In genomic region chr11:58092541-58092940, GRCm38 (mm10) we compare ENCODE assay signal across 8 mouse cellular contexts. TPM values are rescaled to one million over a fixed set of nuclear protein-coding genes. Genes with fewer than 3 reads are reported as not detected.
A peak's percentile ranks its signal among the peaks of the same experiment; 100 is the strongest.
DNase-seq lines count a peak whose midpoint lies in the region; ATAC-seq and TF ChIP-seq lines count a peak whose summit lies in the region.

No protein-coding gene starts in this region.

- intact Hi-C loops in heart, adult 2 months (cut with DNase I): no loop called here
- intact Hi-C loops in heart, postnatal 25 days (cut with DNase I): no loop called here

- H3K27me3 ChIP-seq in heart, adult 2 months (ENCODE audit: control insufficient read depth, insufficient read depth, low read length): no peaks in the 10 kb centered on the region
- H3K27me3 ChIP-seq in heart, embryonic 16.5 days (ENCODE audit: control insufficient read depth, insufficient read depth, low read length): no peaks in the 10 kb centered on the region
- peaks cover 5% of the 10 kb centered on the region; the same call in 1 of the 2 replicates for H3K27me3 ChIP-seq in lung, embryonic 15.5 days

- no peaks in the 10 kb centered on the region for H3K9me3 ChIP-seq in heart, embryonic 16.5 days (replicated peaks; ENCODE audit: control insufficient read depth, low read length)
- H3K9me3 ChIP-seq in lung, embryonic 15.5 days: no peaks in the 10 kb centered on the region

- peak overlapping the region; percentile 21 for H3K9ac ChIP-seq in heart, adult 2 months (ENCODE audit: low read depth, low read length)
- peak overlapping the region; percentile 58 for H3K9ac ChIP-seq in heart, embryonic 16.5 days (ENCODE audit: low read length)
- 0 out of 2 replicates have a peak overlapping the region, but pooled peaks have one; percentile 15 for H3K9ac ChIP-seq in lung, embryonic 15.5 days

- no peak for ATAC-seq in heart, embryonic 16.5 days (replicated peaks; ENCODE audit: extremely low read depth, insufficient read depth, low FRiP score)
- ATAC-seq in lung, embryonic 15.5 days (ENCODE audit: borderline replicate concordance, extremely low read depth, low FRiP score, low TSS enrichment): no peak

- peaks cover 3% of the 10 kb centered on the region for H3K4me1 ChIP-seq in heart, adult 2 months (ENCODE audit: control insufficient read depth, insufficient read depth, low read length)
- peaks cover under 1% of the 10 kb centered on the region for H3K4me1 ChIP-seq in bone marrow, adult 2 months (ENCODE audit: control insufficient read depth, insufficient read depth, low read length)
- H3K4me1 ChIP-seq in heart, embryonic 16.5 days (ENCODE audit: control insufficient read depth, insufficient read depth, low read length): peaks cover 7% of the 10 kb centered on the region; the same call in 1 of the 2 replicates
- peaks cover 6% of the 10 kb centered on the region; the same call in 1 of the 2 replicates for H3K4me1 ChIP-seq in lung, embryonic 15.5 days

- no peak for TF ChIP-seq POLR2A in heart, adult 2 months (IDR thresholded peaks at IDR 0.05; ENCODE audit: insufficient read depth, low read depth, low read length)
- TF ChIP-seq POLR2A in bone marrow, adult 2 months (IDR thresholded peaks at IDR 0.05; ENCODE audit: borderline replicate concordance, control insufficient read depth, low read depth, low read length): no peak

- peak overlapping the region; percentile 54 for H3K4me2 ChIP-seq in heart, embryonic 16.5 days (ENCODE audit: low read depth, low read length)
- H3K4me2 ChIP-seq in lung, embryonic 15.5 days: peak overlapping the region; percentile 48

- H3K27ac ChIP-seq in heart, adult 2 months: peak overlapping the region; percentile 60
- no peak overlapping the region for H3K27ac ChIP-seq in bone marrow, adult 2 months (ENCODE audit: control insufficient read depth, insufficient read depth, low read depth, low read length, poor library complexity)
- no peak overlapping the region for H3K27ac ChIP-seq in heart, embryonic 16.5 days (ENCODE audit: low read length)
- no peak overlapping the region for H3K27ac ChIP-seq in lung, embryonic 15.5 days

- TF ChIP-seq EP300 in heart, adult 2 months (IDR thresholded peaks at IDR 0.05; ENCODE audit: insufficient read depth, low read depth, low read length): no peak

- DNase-seq in heart, adult 2 months: peak; percentile 13 to 25
- DNase-seq in heart, postnatal 25 days (ENCODE audit: low spot score): no peak
- no peak for DNase-seq in frontal cortex, postnatal 14 days (ENCODE audit: low spot score in 2 of 2)
- DNase-seq in adrenal gland, postnatal 10 days: no peak
- DNase-seq in retina, postnatal 1 day: no peak

- no peaks in the 10 kb centered on the region for H3K36me3 ChIP-seq in heart, adult 2 months (ENCODE audit: control insufficient read depth, insufficient read depth, low read length)
- no peaks in the 10 kb centered on the region for H3K36me3 ChIP-seq in heart, embryonic 16.5 days (ENCODE audit: control insufficient read depth, insufficient read depth)
- H3K36me3 ChIP-seq in lung, embryonic 15.5 days: no peaks in the 10 kb centered on the region

- H3K79me2 ChIP-seq in heart, adult 2 months (replicated peaks; ENCODE audit: control insufficient read depth, insufficient read depth, low read length): no peaks in the 10 kb centered on the region

- H3K4me3 ChIP-seq in heart, adult 2 months: peak overlapping the region; percentile 46
- peak overlapping the region; percentile 5 for H3K4me3 ChIP-seq in bone marrow, adult 2 months (replicated peaks; ENCODE audit: control insufficient read depth, low read depth, low read length)
- H3K4me3 ChIP-seq in heart, embryonic 16.5 days (ENCODE audit: low read length): peak overlapping the region; percentile 37
- H3K4me3 ChIP-seq in lung, embryonic 15.5 days: peak overlapping the region; percentile 11; the same call in 1 of the 2 replicates

- TF ChIP-seq CTCF in heart, adult 2 months (IDR thresholded peaks at IDR 0.05): no peak
- no peak for TF ChIP-seq CTCF in bone marrow, adult 2 months (IDR thresholded peaks at IDR 0.05; ENCODE audit: control insufficient read depth, insufficient read depth, low read length)

- WGBS in heart, adult 2 months: 40% methylated on average over 4 of the region's 4 CpGs
- WGBS in bone marrow, adult 2 months: 12% methylated on average over 4 of the region's 4 CpGs
- 36% methylated on average over 4 of the region's 4 CpGs for WGBS in heart, embryonic 16.5 days
- 40% methylated on average over 4 of the region's 4 CpGs for WGBS in lung, embryonic 15.5 days

RNA-seq across cellular contexts. Expression of gene Gm12248, which starts 0.4 kb away (rescaled TPM):
- total RNA-seq in heart, adult 2 months (2021): not detected
- 0.44 TPM in 1 of 2 replicates, not detected in the other for polyA plus RNA-seq in heart, adult 2 months (2012; rRNA removed)
- not detected for total RNA-seq in heart, postnatal 25 days (2021)
- not detected in 2 replicates for polyA plus RNA-seq in bone marrow, adult 2 months (2011; ENCODE audit: insufficient read depth, insufficient read length, low replicate concordance, missing spikeins)
- not detected in 2 replicates for polyA plus RNA-seq in heart, embryonic 16.5 days (2015; fragmentation: Nextera tagmentation; extraction: Ambion mirVana)
- not detected in 2 replicates for polyA plus RNA-seq in lung, embryonic 15.5 days (2015; fragmentation: Nextera tagmentation; extraction: Ambion mirVana)
- total RNA-seq in adrenal gland, postnatal 10 days (2021): not detected

RNA-seq across cellular contexts. Expression of gene Cnot8, which starts 11.4 kb away (rescaled TPM):
- total RNA-seq in heart, adult 2 months (2021): 10 to 100 TPM; 35.5 to 36.4 TPM
- 43.0 and 76.2 TPM in 2 replicates for polyA plus RNA-seq in heart, adult 2 months (2012; rRNA removed)
- total RNA-seq in heart, postnatal 25 days (2021): 10 to 100 TPM; 36.0 to 36.4 TPM
- 23.3 and 34.5 TPM in 2 replicates for polyA plus RNA-seq in bone marrow, adult 2 months (2011; ENCODE audit: insufficient read depth, insufficient read length, low replicate concordance, missing spikeins)
- polyA plus RNA-seq in heart, embryonic 16.5 days (2015; fragmentation: Nextera tagmentation; extraction: Ambion mirVana): 79.9 and 91.3 TPM in 2 replicates
- 89.8 and 96.1 TPM in 2 replicates for polyA plus RNA-seq in lung, embryonic 15.5 days (2015; fragmentation: Nextera tagmentation; extraction: Ambion mirVana)
- 10 to 100 TPM; 42.9 to 49.3 TPM for total RNA-seq in adrenal gland, postnatal 10 days (2021)

Comparison
In these comparisons a context has a peak if more than half of its experiments do, and no peak if none do; other contexts are left out.
1. DNase-seq: peak in heart, adult 2 months (2 of 2); none in heart, postnatal 25 days (single experiment), frontal cortex, postnatal 14 days (0 of 2), adrenal gland, postnatal 10 days (single experiment) and retina, postnatal 1 day (single experiment).
2. Peak in every context shown above with its lines, with median percentiles within 50 percentile points of each other: H3K4me3 ChIP-seq and H3K9ac ChIP-seq.